Mouse (Mus musculus): ENCODE data around the gene Pde3a.

DNA sequence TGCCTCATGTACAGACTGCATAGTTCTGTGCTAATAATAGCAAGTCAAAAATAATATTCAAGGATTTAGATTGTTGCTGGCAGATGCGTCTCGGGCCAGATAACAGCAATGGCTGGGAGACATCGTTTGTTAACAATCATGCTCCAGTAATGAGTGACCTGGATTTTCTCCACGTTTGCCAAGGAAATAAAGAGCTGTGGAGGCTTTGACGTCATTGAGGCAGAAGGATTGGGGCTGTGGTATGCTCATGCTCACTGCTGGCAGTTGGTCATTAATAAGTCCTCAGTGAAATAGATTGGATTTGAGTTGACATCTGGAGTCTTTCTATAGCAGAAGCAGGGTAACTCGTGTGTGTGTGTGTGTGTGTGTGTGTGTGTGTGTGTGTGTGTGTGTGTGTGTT is 103.2 kb downstream of the Pde3a start:
- TF ChIP-seq POLR2A (IDR thresholded peaks at IDR 0.05; ENCODE audit: insufficient read depth, low read depth, low read length) (no peak), CTCF (IDR thresholded peaks at IDR 0.05) (no peak)
